Mouse (Mus musculus) left cerebral cortex, adult 9 months (tissue): ENCODE measurements around the gene Gm5129.
A peak's percentile ranks its signal among the peaks of the same experiment; 100 is the strongest.

ENCODE experiments used
- DNase-seq, 2 experiments: peaks; one replicate each; pipeline ENCODE4 v3.0.0; 2022; ENCODE audit warnings: low spot score in 2 of 2

Gene Gm5129

DNA sequence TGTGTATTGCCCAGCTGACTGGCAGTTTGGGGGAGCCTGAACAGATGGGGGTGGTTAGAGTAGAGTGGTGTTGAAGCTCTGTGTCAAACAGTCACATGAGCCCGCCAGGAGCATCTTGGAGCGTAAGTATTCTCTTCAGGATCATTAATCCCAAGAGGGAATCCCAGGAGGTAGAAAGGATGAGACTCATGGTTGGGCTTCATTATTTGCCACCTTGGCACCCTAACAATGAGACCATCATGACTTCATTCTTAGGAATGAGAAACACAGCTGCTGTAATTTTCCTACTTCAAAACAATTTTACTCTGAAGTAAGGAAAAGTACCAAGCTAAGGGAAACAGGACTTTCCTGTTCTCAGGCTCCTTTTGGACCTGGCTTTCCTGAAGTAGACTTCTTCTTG lies 10.4 kb downstream of the Gm5129 start:
- no peak for DNase-seq

DNA sequence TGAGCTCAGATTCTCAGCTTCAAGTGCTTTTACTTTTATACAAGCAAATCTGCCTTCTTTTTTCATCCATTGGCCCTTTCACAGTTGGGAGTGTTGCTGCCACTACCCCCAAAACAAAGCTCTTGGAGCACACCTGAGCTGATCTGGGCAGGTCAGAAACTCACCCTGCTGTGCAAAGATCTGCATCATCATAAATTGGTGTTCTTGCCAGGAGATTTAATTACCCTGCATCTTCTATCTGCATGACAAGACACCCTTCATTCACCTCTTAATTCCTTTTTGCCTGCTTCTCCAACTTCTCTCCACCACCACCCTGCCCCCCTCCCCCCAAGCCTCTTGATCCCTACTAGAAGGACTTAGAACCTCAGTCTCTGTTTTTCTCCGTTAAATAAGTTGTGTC lies 14.6 kb downstream of the Gm5129 start:
- no peak for DNase-seq

DNA sequence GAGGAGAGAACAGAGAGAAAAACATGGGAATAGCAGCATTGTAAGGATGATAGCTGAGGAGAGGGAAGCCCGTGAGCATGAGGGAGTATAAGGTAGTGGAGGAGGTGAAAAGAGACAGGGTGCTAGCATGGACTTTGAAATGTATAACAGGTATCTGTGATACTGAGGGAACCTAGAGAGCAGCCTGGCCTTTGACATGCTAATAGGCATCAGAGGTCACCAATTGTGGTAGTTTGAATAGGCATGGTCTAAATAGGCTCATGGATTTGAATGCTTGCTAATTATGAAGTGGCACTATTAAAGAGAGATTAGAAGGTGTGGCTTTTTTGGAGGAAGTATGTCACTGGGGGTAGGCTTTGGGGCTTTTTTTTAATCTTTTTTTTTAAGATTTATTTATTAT lies 22.8 kb downstream of the Gm5129 start:
- no peak for DNase-seq

DNA sequence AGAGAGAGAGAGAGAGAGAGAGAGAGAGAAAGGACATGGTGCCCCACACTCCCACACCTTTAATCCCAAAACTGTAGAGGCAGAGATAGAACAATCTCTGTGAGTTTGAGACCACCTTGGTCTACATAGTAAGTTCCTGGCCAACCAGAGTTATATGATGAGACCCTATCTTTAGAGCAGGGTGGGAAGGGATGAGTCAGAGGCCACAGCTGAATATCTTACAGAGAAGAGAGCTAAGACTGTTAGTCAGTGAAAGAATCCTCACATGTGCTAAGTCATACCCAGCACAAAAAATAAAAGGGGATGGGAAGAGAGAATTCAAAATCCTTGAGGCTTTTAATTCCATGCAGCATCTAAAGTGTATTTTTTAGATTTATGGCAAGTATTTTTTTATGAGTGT lies 24.1 kb downstream of the Gm5129 start:
- DNase-seq = peak in 1 of 2 experiments; percentile 17

DNA sequence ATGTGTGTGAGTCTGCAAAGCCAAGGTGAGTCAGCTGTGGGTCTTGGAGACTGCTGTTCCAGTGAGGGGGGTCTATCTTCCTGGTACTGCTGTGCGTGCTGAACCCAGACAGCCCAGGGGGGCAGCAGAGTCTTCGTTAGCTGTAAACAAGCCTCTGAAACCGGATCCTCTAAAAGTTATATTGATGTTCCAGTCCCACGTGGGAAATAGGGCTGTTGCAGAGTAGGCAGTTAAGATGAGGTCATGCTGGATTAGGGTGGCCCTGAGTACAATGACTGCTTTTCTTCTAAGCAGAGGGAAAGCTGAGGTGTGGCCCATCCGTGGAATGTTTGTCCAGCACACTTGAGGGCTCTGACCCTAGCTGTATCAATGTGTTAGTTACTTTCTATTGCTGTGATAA lies 27.5 kb downstream of the Gm5129 start:
- no peak for DNase-seq

DNA sequence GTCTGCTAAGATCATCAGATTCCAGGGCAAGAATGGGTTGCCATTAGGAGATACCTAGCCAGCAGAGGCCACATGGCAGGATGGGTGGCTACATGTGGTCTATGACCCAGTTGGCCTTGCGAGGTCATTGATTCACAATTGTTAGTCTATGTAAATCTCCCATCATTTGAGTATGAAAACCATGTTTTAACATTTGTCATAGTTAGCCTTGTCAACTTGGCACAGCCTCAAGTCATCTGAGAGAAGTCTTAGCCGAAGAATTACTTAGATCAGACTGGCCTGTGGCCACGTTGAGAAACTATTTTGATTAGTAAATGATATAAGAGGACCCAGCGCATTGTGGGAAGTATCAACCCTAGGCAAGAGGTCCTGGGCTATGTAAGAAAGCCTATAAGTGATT lies 28.5 kb downstream of the Gm5129 start:
- DNase-seq = no peak

DNA sequence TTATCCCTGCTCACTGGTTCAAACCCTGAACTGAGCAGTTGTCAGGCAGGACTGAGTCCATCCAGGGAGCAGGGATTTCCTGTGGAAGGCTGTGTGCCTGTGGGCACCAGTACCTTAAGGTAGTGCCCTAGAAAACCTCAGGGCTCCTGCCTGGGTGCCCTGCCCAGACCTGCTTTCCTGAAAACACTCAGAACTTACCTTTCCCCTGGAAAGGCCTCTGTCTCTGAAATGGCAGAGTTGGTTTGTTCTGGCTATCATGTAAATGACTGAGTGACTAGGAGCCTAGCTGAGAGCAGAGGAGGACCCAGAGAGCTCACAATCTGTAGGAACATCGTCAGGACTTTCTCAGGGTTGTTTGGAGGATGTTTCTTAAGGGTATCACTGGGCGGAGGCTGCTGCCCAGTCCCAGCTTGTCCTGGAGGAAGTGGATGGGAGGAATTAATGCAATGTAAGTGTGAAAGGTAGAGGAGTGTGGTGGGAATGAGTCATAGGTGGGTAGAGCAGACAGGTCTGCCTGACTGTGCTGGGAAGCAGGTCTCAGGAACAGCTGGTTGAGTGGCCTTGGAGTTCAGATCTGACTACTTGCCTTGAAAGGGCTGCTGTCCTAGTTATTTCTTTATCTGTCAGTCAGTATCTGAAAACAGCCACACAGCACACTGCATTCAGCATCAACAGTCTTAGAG lies 36.1 kb downstream of the Gm5129 start:
- DNase-seq = no peak

DNA sequence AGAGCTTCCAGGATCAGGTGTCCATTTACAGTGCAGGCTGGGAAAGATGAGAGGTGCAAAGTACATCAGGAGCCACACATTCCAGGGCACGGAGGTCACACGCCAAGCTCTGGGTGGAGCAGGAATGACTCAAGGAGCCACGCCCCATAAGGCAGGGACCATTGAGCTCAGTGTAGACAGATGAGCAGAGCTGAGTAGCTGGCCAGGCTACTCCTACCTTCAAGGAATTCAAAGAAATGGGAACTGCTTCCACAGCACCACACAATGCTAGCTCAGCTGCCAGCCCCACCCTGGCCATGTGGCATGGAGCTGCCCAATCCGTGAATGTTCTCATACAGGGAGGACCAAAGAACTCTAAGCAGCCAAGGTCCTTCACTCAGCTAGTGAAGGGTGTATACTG lies 37.2 kb downstream of the Gm5129 start:
- DNase-seq = no peak

DNA sequence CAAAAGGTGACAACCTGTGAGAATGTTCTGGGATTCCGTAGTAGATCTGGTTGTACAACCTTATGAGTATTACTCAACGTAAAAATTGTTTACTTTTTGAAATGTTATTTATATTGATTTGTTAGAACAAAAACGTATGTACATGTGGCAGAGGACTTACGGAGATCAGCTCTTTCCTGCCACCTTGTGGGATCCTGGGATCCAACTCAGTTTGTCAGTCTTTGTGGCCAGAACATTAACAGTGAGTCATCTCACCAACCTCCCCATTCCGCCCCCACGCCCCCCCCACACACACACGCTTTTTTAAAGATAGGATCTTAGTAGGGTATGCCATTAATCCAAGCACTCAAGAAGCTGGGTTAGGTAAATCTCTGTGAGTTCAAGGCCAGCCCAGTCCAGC lies 47.4 kb downstream of the Gm5129 start:
- DNase-seq = no peak

DNA sequence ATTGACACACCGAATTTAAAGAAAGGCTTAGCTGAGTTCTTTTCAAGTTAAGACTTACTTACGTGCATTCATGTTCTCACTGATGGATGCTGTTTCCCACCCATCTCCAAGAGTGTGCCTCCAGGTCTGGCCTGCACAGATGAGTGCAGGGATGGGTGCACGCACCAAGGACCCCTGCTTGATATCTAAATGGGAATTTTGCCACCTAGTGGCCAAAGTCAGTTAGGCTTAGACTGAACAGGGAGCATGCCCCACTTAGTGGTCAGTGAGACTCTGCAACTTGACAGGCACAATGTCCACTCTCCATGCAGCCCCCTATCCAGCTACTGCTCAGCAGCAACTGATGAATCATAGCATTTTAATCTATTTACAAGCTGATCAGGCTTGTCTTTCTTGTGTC lies 48.1 kb downstream of the Gm5129 start:
- DNase-seq = no peak
